Mouse (Mus musculus) neural tube, embryonic 14.5 days (tissue): Measurements from ENCODE around the gene Loxl3. TPM values are rescaled to one million over a fixed set of nuclear protein-coding genes. Genes with fewer than 3 reads are reported as not detected.

Experiments used
- ATAC-seq: fragments of 200-750 bp; cut with Nextera tagmentation; 2 replicates; pipeline ENCODE4 v1.8.0; 2017; ENCODE audit warnings: low read depth, mild to moderate bottlenecking, moderate TSS enrichment, moderate library complexity
- H3K27ac ChIP-seq: fragments of 300-500 bp; sonication (generic); 2 replicates; pipeline ENCODE4 v1.5.1; 2014; ENCODE audit warnings: low read depth, mild to moderate bottlenecking, control low read depth, low read length, moderate library complexity, mixed read lengths
- H3K27me3 ChIP-seq: fragments of 300-500 bp; sonication (generic); 2 replicates; pipeline ENCODE4 v1.6.1; 2014; ENCODE audit warnings: low read length; ENCODE audit not compliant: control insufficient read depth, insufficient read depth
- H3K36me3 ChIP-seq: fragments of 300-500 bp; sonication (generic); 2 replicates; pipeline ENCODE4 v1.6.1; 2014; ENCODE audit warnings: low read length, mixed read lengths; ENCODE audit not compliant: control insufficient read depth, insufficient read depth
- H3K4me1 ChIP-seq: fragments of 300-500 bp; sonication (generic); 2 replicates; pipeline ENCODE4 v1.6.1; 2014; ENCODE audit warnings: low read length; ENCODE audit not compliant: control insufficient read depth, insufficient read depth
- H3K4me2 ChIP-seq: fragments of 300-500 bp; sonication (generic); 2 replicates; pipeline ENCODE4 v1.6.1; 2014; ENCODE audit warnings: mild to moderate bottlenecking, low read depth, low read length, control low read depth
- H3K4me3 ChIP-seq: fragments of 300-500 bp; sonication (generic); 2 replicates; pipeline ENCODE4 v1.5.1; 2014; ENCODE audit warnings: low read depth, low read length, control low read depth, mixed read lengths
- H3K9ac ChIP-seq: fragments of 300-500 bp; sonication (generic); replicated peaks from 2 replicates; pipeline ENCODE4 v1.6.1; 2014; ENCODE audit warnings: low read depth, mild to moderate bottlenecking, control low read depth, low read length, mixed read lengths
- H3K9me3 ChIP-seq: fragments of 300-500 bp; sonication (generic); 2 replicates; pipeline ENCODE4 v1.6.1; 2016; ENCODE audit warnings: low read length; ENCODE audit not compliant: control insufficient read depth
- WGBS: fragments of 180-500 bp; shearing (Covaris S2); extraction: QIAGEN DNeasy Blood & Tissue Kit; methylation state at CpG from one replicate; pipeline ENCODE4 v1.1.7; 2014; 5-methylcytosine and 5-hydroxymethylcytosine counted together
- polyA plus RNA-seq: library from polyadenylated mRNA; unstranded; fragments of >200 nt; fragmentation: Nextera tagmentation; extraction: Ambion mirVana; gene quantifications from 2 replicates; pipeline ENCODE4 v1.2.1, GENCODE M21; 2014

Loxl3 gene
- polyA plus RNA-seq, 1 experiment from 2014 or later = 4.2 TPM

DNA sequence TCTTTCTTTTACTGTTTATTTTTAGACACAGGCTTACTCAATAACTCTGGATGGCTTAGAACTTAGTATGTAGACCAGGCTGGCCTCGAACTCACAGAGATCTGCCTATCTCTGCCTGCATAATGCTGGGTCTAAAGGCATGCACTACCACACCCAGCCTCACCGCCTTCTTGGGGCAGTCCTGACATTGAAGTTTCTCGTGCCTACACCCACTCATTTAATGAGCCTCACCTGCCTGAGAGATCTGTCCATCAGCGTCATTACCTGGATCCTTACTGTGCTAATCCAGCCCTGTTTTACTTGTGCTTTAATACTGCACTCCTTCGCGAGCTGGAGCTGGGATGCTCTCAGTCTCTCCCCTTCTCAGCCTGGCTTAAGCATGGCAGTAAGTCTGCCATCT lies 22.2 kb upstream of the Loxl3 start:
- 78% methylated on average over 6 of the region's 6 CpGs for WGBS

GRCm38 (mm10) chr6:83013444-83013843 lies 20.5 kb upstream of the Loxl3 start:
- H3K27ac ChIP-seq = no peak overlapping the region
- no peaks in the 10 kb centered on the region for H3K9me3 ChIP-seq
- WGBS = 80% methylated on average over 5 of the region's 5 CpGs
- H3K4me2 ChIP-seq = no peak overlapping the region
- H3K36me3 ChIP-seq = no peaks in the 10 kb centered on the region
- no peak for ATAC-seq
- H3K9ac ChIP-seq = no peak overlapping the region
- no peaks in the 10 kb centered on the region for H3K4me1 ChIP-seq
- H3K27me3 ChIP-seq = no peaks in the 10 kb centered on the region
- H3K4me3 ChIP-seq = no peak overlapping the region

More for the DNA sequence above, 22.2 kb upstream of the Loxl3 start:
- H3K4me2 ChIP-seq = no peak overlapping the region
- H3K36me3 ChIP-seq = no peaks in the 10 kb centered on the region
- no peak overlapping the region for H3K4me3 ChIP-seq
- no peaks in the 10 kb centered on the region for H3K9me3 ChIP-seq
- H3K27me3 ChIP-seq = no peaks in the 10 kb centered on the region
- H3K9ac ChIP-seq = no peak overlapping the region
- no peak overlapping the region for H3K27ac ChIP-seq
- no peak for ATAC-seq
- no peaks in the 10 kb centered on the region for H3K4me1 ChIP-seq

DNA sequence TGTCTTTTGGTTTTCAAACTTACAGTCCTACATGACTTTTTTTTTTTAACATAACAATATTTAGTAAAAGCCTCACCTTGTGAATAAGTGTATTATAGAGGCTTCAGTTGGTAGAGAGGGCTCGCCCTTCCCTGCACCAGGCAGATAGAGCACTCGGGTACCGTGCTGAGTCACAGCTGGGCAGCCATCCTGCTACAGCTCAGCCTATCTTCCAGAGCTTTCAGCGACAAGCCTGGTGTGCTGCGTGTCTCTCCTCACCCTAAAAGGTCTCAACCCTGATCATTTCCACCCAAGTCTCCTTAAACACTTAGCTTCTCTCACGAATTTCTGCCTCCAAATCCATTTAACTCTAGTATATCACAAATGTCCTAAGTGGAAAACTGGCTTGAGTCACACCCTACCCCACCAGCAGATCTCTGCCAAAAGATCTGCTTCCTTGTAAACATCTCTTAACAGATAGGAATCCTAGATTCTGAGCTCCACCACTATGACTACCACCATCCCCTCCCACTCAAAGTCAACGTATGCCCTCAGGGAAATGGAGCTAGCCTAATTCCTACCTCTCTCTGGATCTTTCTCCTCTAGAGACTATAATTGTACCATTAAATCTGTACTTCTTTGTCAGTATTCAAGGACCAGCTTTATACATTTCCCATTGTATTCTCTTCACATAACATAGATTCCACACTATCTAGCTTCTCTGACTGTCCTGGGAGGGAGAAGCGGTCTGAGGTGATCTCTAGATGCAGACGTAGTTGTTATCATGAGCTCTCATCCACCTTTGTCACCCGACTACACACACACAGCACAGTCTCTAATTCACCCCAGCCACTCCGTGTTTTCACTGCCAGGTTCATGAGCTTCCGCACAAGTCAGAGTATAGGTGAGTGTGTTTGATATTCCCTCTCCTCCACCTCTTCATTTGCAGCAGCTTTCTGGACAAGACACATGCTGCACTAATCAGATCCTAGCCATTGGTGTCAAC lies 19.2 kb upstream of the Loxl3 start:
- Histone ChIP-seq H3K27me3 (no peaks in the 10 kb centered on the region), H3K4me1 (no peaks in the 10 kb centered on the region), H3K9me3 (no peaks in the 10 kb centered on the region), H3K4me2 (no peak overlapping the region), H3K36me3 (no peaks in the 10 kb centered on the region), H3K9ac (no peak overlapping the region), H3K27ac (no peak overlapping the region), H3K4me3 (no peak overlapping the region)
- WGBS = 79% methylated on average over 12 of the region's 12 CpGs
- no peak for ATAC-seq

DNA sequence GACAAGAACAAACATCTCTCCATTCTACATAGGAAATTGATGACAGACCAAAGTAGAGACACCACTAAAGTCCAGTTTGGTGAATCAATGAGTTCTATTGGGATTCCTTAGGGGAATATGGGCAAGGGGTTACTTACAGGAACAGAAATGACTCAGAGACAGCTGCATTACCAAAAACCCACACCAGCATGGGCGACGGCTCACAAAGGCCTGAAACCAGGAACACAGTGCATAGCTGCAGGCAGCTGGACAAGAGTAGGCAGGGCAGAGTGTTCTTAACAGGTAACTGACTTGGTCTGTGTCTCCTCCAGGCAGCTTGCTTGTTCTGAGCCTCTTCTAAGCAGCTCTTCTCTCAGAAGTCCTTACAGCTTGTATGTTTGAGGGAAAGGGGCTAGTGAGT lies 18.2 kb upstream of the Loxl3 start:
- no peak overlapping the region for H3K4me3 ChIP-seq
- no peaks in the 10 kb centered on the region for H3K27me3 ChIP-seq
- no peak overlapping the region for H3K27ac ChIP-seq
- H3K9me3 ChIP-seq = no peaks in the 10 kb centered on the region
- H3K36me3 ChIP-seq = no peaks in the 10 kb centered on the region
- H3K4me2 ChIP-seq = no peak overlapping the region
- ATAC-seq = no peak
- H3K9ac ChIP-seq = no peak overlapping the region
- no peaks in the 10 kb centered on the region for H3K4me1 ChIP-seq
- 93% methylated on average over 2 of the region's 2 CpGs for WGBS

DNA sequence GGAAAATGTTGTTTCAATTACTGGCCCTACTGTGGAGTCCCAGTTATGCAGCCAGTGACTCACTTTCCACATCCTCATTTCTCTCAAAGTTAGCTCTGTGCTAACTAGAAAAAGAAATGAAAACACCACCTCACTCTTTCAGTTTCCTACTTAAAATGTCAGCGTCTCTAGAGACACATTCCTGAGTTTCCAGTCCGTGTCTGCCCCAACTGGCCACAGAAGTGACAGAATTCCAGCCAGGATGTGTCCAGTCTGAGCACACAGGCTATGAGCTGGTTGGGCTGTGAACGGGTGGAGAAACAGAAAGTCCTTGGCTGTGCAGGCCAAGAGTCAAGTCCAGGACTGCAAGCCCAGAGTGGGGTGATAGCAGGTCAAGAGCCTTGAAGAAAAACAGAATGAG lies 16.8 kb upstream of the Loxl3 start:
- H3K4me1 ChIP-seq = no peaks in the 10 kb centered on the region
- H3K9ac ChIP-seq = no peak overlapping the region
- 76% methylated on average over 3 of the region's 3 CpGs for WGBS
- no peak for ATAC-seq
- H3K27ac ChIP-seq = no peak overlapping the region
- H3K4me2 ChIP-seq = no peak overlapping the region
- no peaks in the 10 kb centered on the region for H3K27me3 ChIP-seq
- no peaks in the 10 kb centered on the region for H3K9me3 ChIP-seq
- H3K36me3 ChIP-seq = no peaks in the 10 kb centered on the region
- H3K4me3 ChIP-seq = no peak overlapping the region

DNA sequence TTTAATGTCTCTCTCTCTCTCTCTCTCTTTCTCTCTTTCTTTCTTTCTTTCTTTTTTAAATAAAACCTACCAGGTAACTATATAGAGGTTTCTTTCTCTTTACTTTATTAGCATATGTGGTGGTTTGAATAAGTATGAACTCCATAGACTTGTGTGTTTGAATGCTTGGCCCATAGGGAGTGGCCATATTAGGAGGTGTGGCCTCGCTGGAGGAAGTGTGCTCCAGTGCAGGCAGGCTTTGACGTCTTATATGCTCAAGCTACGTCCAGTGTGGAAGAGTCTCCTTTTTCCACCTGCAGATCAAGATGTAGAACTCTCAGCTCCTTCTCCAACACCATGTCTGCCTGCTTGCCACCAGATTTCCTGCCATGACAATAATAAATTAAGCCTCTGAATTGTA lies 14.9 kb upstream of the Loxl3 start:
- no peak overlapping the region for H3K9ac ChIP-seq
- no peaks in the 10 kb centered on the region for H3K36me3 ChIP-seq
- H3K4me3 ChIP-seq = no peak overlapping the region
- no peak for ATAC-seq
- no peaks in the 10 kb centered on the region for H3K9me3 ChIP-seq
- H3K4me2 ChIP-seq = no peak overlapping the region
- H3K27ac ChIP-seq = no peak overlapping the region
- WGBS = 69% methylated on average over 3 of the region's 3 CpGs
- no peaks in the 10 kb centered on the region for H3K4me1 ChIP-seq
- no peaks in the 10 kb centered on the region for H3K27me3 ChIP-seq

DNA sequence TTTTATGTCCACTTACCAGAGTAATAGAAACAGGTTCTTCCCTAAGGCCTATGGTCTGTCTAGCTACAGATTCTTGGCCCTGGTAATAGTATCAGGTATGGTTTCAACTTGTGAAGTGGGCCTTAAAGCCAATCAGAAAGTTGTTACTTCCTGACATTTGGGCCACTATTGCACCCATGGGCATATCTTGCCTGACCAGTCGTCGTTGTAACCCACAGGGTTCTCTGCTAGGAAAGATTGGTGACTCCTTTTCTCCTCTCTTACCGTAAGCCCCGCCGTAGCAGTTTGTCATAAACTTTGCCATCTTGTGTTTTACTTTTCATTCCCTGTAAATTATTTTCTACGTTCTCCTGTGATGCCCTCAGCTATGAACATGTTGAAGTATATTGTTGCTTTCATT lies 13.9 kb upstream of the Loxl3 start:
- no peak for ATAC-seq
- 89% methylated on average over 6 of the region's 6 CpGs for WGBS

DNA sequence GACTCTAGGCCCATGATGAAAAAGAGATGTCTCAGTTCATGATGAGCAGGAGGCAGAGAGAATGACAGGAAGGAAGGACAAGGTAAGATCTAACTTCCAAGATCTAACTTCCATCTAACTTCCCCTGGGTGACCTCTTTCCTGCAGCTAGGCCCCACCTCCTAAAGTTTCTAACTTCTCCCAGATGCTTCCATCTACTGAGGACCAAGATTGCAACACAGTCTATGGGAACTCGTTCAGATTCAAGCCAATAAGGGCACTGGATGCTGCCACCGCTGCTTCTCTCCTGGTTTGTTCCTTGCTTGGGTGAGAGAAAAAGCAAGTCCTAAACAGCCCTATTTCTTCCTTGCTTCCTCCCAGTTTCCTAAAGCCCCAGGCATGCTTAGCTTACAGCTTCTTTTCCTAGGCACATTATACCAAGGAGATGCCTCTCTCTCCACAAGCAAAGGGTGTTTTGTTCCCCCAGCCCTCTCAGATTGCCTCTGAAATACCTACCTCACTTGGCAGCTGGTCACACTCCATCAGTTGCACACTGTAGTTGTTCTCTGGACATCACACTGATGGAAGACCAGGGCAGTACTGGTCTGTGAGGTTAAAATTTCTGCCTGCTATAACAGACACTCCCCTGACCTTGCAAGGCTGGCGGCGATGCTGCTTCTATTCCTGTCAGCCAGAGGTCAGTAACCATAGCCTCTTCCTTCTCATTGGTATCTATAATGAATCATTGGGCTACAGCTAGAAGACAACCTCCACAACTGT lies 13.0 kb upstream of the Loxl3 start:
- H3K27ac ChIP-seq = no peak overlapping the region
- no peaks in the 10 kb centered on the region for H3K9me3 ChIP-seq
- no peak overlapping the region for H3K4me2 ChIP-seq
- no peak overlapping the region for H3K4me3 ChIP-seq
- WGBS = 82% methylated on average over 4 of the region's 4 CpGs
- H3K27me3 ChIP-seq = no peaks in the 10 kb centered on the region
- no peaks in the 10 kb centered on the region for H3K36me3 ChIP-seq
- no peaks in the 10 kb centered on the region for H3K4me1 ChIP-seq
- no peak for ATAC-seq
- no peak overlapping the region for H3K9ac ChIP-seq

More for the DNA sequence above, 13.9 kb upstream of the Loxl3 start:
- no peaks in the 10 kb centered on the region for H3K36me3 ChIP-seq
- no peak overlapping the region for H3K4me3 ChIP-seq
- no peak overlapping the region for H3K9ac ChIP-seq
- H3K9me3 ChIP-seq = no peaks in the 10 kb centered on the region
- H3K4me2 ChIP-seq = no peak overlapping the region
- H3K4me1 ChIP-seq = no peaks in the 10 kb centered on the region
- H3K27ac ChIP-seq = no peak overlapping the region
- H3K27me3 ChIP-seq = no peaks in the 10 kb centered on the region

- WGBS = 91% methylated on average over 9 of the region's 9 CpGs
- Histone ChIP-seq H3K27me3 (no peaks in the 10 kb centered on the region), H3K36me3 (no peaks in the 10 kb centered on the region), H3K4me1 (no peaks in the 10 kb centered on the region), H3K9me3 (no peaks in the 10 kb centered on the region), H3K27ac (no peak overlapping the region), H3K4me2 (no peak overlapping the region), H3K4me3 (no peak overlapping the region), H3K9ac (no peak overlapping the region)
- ATAC-seq = no peak
Measured at GRCm38 (mm10) chr6:83023008-83023407, 11.0 kb upstream of the Loxl3 start.
